Mouse (Mus musculus) myocyte (in vitro differentiated cells): ENCODE data around the gene Prss12.

Source experiments
- CEBPB ChIP-seq: IDR thresholded peaks from 2 replicates; pipeline ENCODE4 v1.6.1; 2011; ENCODE audit warnings: mild to moderate bottlenecking, moderate library complexity; ENCODE audit not compliant: poor library complexity, insufficient read depth, severe bottlenecking
- E2F4 ChIP-seq: IDR thresholded peaks from one replicate; pipeline ENCODE4 v1.6.1; 2011; ENCODE audit warnings: mild to moderate bottlenecking, control low read depth, moderate library complexity; ENCODE audit not compliant: insufficient read depth
- MAX ChIP-seq: IDR thresholded peaks from one replicate; pipeline ENCODE4 v1.6.1; 2011; ENCODE audit warnings: low read depth, mild to moderate bottlenecking, control low read depth
- MYOD1 ChIP-seq, 3 experiments: IDR thresholded peaks; one replicate each; pipeline ENCODE4 v1.6.1; 2011; ENCODE audit warnings: control low read depth in 2 of 3, low read depth in 2 of 3, mild to moderate bottlenecking in 2 of 3, moderate library complexity in 1 of 3; ENCODE audit not compliant: insufficient read length in 2 of 3, control insufficient read depth in 1 of 3
- MYOG ChIP-seq, 3 experiments: IDR thresholded peaks; one replicate each; pipeline ENCODE4 v1.6.1; 2011; ENCODE audit warnings: control low read depth in 2 of 3, low read depth in 2 of 3, mild to moderate bottlenecking in 2 of 3; ENCODE audit not compliant: insufficient read length in 2 of 3, control insufficient read depth in 1 of 3, insufficient read depth in 1 of 3
- POLR2A ChIP-seq: IDR thresholded peaks from one replicate; pipeline ENCODE4 v1.6.1; 2011; ENCODE audit warnings: low read depth, mild to moderate bottlenecking, control low read depth, moderate library complexity; ENCODE audit not compliant: insufficient read length
- POLR2AphosphoS2 ChIP-seq: IDR thresholded peaks from one replicate; pipeline ENCODE4 v1.6.1; 2011; ENCODE audit warnings: low read depth, control low read depth; ENCODE audit not compliant: insufficient read length
- SRF ChIP-seq: IDR thresholded peaks from one replicate; pipeline ENCODE4 v1.6.1; 2011; ENCODE audit warnings: low read depth; ENCODE audit not compliant: control insufficient read depth, insufficient read length
- TCF12 ChIP-seq: IDR thresholded peaks from one replicate; pipeline ENCODE4 v1.6.1; 2011; ENCODE audit warnings: mild to moderate bottlenecking, control low read depth; ENCODE audit not compliant: poor library complexity, insufficient read depth, severe bottlenecking
- TCF3 ChIP-seq: IDR thresholded peaks from one replicate; pipeline ENCODE4 v1.6.1; 2011; ENCODE audit warnings: low read depth, control low read depth; ENCODE audit not compliant: insufficient read length
- USF1 ChIP-seq: IDR thresholded peaks from one replicate; pipeline ENCODE4 v1.6.1; 2011; ENCODE audit warnings: low read depth, mild to moderate bottlenecking, control low read depth, moderate library complexity

DNA sequence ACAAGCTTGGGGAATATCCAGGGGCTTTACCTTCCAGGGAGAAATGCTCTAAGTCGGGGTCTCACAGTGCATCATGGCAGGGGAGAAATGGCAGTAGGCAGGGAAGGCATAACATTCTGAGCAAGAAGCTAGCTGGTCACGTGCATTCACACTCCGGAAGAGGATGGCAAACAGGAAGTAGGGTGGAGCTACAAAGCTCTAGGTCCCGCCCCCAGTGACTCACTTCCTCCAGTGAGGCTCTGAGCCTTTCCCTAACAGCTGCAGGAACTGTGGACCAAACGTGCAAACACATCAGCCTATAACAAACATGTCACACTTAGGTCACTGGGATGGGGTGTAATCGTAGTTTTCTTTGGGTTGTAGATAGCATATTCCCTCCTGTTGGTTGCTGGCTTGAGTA lies 15.6 kb downstream of the Prss12 start:
- TF ChIP-seq POLR2A (no peak), MYOG (IDR thresholded peaks at IDR 0.05; ENCODE audit: control insufficient read depth in 1 of 3, insufficient read depth in 1 of 3, insufficient read length in 2 of 3, low read depth in 2 of 3) (no peak), CEBPB (no peak), E2F4 (no peak), POLR2AphosphoS2 (no peak), USF1 (no peak), TCF12 (no peak), MAX (no peak), SRF (no peak), MYOD1 (IDR thresholded peaks at IDR 0.05; ENCODE audit: control insufficient read depth in 1 of 3, insufficient read length in 2 of 3, low read depth in 2 of 3) (no peak), TCF3 (no peak)
